Mouse (Mus musculus): ENCODE measurements at regions not wholly inside any gene's neighbourhood (a gene's known extent, or its start where the extent isn't known, plus 50 kb on each side); places are given as distances from the start of the nearest gene placed in this dataset.
A peak's percentile ranks its signal among the peaks of the same experiment; 100 is the strongest.

DNA sequence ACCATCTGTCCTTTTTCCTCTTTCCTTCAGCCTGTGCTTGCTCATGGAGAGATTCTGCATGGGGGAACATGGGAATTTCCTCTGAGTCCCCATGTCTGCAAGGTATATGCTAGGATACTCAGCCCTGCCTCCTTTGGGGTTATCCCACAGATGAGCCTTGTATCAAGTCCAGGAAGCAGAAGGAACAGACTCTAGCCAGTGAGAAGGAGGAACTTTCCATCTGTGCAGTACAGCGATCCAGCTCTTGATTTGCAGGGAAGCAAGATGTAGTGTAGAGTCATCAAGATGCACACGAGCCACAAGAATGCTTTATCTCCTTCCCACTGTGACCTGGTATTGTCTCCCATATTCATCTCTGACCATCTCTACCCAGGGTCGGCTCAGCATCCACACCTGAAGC is 84.5 kb downstream of the Gadd45g start:
- no peak for DNase-seq

DNA sequence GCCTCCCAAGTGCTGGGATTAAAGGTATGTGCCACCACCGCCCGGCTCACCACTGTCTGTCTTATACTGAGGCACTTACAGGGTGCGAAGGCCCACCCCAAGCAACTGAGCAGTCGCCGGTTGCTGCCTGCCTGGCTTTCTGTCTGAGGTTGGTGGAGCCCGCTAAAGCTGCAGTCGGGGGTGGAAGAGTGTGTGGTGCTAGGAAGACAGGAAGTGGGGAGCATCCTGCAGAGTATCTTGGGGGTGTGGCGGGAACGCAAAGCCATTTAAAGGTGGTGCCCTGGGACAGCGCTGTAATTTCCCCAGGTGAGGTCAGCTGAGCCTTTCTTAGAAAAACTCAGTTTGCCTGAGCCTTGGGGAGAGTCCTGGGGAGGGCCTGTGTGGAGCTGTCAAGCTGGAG is 89.3 kb downstream of the Gadd45g start:
- DNase-seq = no peak

DNA sequence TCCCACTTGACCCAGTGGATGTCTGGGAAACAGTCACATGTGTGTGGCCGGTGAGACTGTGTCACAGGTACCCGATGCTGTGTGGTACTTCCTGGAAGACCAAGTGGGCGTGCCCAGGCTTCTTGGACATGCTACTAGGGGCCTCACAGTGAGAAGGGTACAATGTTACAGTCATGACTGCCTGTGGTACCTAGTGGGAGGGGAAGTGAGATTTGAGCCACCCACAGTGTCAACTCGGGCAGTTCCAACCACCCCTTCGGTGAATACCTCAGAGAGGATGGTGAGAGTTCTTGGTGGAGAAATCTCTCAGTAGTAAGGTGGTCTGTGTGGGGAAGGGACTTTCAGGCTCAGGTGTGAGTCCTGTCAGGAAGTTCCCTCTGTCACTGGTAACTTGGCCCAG is 90.0 kb downstream of the Gadd45g start:
- no peak for DNase-seq

DNA sequence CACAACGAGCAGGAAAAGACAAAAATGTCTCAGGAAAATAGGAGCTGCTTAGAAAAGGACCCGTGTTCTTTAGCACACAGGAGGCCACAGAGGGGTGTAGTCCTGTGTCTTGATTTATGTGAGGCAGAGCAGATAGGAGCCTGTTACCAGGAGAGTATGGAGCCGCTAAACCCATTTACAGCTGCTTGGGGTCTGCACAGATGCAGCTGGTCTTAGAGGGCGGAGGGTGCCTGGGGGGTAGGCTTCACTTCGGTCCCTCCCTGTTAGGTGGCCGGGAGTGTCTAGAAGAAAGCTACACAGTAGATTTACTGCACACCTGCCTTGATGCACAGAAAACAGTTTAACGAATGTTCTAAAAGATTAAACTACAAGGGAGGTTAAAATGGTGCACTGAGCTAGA is 91.4 kb downstream of the Gadd45g start:
- DNase-seq = no peak

DNA sequence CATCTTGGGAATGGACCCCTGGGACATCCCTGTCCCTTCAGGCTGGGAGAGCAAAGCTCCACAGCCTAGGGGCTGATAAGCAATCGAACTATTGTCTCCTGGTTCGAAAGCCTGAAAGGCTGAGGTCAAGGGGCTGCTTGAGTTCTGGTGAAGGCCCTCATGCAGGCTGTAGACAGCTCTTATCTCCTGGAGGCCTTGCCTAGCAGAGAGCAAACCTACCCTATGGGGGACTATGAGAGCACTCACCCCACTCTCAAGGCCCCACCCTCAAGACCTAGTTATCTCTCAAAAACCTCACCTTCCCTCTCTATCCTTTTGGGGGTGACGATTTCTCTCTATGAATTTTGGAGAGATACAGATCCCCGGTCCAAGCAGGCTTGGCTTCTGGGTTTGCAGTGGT is 92.8 kb downstream of the Gadd45g start:
- DNase-seq = no peak

DNA sequence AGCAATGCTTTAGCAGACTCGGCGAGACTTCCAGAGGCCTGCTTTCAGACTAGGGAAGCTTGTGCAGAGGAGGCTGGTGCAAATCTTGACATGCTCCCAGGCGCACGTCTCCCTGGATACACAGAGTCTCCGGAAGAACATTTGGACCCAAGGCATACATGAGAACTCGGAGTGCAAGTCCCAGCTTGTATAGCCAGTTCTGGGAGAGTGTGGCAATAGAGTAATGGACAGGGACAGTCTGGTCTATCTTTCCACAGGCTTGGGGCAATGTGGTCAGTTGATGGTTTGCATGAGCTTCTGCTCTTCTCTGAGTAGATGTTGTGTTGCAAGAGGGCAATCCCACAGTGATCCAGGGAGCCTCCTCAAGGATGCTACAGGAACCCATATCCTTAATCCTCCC is 93.2 kb downstream of the Gadd45g start:
- DNase-seq = no peak

DNA sequence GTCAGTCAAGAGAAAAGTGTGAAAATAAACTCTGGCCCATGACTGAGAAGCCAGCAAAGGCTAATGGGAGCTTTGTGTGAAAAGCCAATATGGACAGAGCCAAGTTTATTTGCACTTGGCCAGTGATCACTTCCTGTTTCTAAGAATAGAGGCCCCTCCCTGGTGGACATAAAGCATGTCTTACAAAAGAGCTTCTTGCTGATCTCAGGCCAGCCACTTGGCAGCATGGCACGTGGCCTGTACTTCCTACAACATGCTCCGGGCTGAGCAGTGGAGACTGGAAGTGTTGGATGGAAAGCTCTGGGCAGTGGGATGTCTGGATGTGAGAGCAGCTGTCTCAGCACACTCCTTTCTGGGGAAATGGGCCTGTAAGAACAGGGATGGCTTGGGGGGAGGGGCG is 99.7 kb downstream of the Gadd45g start:
- DNase-seq = no peak

DNA sequence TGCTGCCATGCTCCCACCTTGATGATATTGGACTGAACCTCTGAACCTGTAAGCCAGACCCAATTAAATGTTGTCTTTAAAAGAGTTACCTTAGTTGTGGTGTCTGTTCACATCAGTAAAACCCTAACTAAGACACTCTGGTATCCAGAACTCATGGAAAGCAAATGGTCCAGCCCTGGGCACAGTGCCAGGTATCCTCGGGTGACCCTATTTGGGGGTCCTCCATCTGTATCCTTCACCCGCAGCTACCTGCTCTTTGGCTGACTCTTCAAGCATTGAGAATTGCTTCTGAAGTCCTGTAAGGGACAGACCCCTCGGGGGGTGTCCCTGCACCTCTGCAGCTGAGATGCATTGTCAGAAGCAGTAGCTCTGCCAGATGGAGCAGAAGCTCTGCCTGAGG is 102.4 kb downstream of the Gadd45g start:
- peak; percentile 59 for DNase-seq

DNA sequence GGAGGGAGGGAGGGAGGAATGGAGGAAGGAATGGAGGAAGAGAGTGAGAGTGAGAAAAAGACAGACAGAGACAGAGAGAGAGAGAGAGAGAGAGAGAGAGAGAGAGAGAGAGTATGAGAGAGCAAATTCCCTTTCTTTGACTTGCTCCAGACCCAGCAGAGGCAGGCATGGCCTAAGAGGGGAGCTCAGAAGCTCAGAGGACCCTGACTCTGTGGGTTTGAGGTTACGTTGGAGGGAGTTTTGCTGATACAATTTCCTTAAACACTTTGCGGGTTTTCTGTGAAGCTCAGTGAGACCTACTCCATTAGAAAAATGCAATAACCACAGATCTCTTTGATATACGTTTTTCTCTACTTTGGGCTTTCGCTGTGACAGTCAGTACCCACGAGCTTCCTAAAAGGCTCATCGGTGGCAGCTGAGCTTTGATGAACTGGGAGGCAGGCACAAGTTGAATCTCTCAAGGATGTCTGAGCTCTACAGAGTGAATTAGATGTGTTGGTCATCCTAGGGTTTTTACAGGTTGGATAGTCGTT is 105.1 kb downstream of the Gadd45g start:
- no peak for DNase-seq

DNA sequence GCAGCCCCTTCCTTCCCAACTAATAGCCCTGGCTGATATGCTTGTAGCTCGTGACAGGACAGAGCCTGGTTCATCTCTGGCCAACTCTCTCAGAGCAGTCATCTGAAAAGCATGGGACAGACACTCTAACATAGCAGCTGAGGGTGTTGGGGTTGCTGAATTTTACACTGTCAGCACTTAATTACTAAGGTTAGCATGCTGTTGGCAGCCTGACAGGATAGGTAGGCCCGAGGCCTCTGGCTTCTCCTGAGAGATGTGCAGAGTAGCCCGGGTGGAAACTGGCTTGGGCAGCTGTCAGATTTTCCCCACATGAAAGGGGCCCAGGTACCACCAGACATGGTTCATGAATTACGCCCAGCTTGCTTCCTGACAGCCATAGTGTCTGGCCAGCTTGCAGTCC is 106.6 kb downstream of the Gadd45g start:
- no peak for DNase-seq

DNA sequence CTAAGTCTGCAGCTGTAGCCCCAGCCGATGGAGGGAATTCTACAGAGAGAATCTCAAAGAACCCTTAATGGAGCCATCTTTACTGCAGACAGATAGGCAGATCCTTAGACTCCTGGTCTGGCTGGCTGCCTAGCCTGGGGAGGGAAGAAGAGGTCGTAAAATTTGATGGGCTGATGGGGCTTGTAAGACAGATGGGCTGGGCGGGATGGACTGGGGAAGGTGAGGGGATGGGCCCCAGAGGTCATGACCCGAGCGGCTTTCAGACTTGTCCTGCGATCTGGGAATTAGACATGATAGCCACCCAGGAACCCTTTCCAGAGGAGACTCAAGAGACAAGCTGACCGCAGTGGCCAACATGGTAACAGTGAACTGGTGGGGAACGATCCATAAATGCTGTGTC is 107.1 kb downstream of the Gadd45g start:
- no peak for DNase-seq

DNA sequence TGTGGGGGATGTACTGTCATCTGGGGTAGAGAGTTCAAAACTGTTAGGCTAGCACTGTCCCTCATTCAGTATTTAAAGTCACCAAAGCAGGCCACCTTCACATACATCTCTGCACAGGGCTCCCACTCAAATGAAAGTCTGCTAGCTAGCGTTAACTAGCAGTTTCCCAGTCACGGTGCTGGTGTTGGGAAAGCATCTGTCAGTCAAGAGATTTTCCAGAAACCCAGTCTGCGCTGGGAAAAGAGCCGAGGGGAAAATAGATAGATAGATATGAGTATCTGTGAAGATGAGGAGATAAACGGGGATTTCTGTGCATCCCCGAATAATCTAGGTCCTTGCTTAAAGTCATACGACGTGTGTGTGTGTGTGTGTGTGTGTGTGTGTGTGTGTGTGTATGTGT is 110.6 kb downstream of the Gadd45g start:
- no peak for DNase-seq

DNA sequence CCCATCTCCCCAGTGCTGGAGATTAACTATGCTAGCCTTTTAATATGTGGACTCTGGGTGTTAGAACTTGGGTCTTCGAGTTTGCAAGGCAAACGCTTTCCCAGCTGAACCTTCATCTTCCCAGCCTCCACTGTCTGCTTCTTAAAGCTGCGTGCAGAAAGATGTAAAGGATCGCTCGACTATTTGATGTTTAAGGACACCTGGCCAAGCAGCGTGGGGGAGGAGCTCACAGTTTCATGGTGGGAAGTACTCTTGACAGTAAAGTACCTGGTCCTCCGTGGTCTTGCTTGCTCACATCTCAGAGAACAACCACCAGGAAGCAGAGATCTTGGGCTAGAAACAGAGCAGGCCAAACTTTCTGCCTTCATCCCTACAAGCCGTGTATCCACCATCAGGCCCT is 113.1 kb downstream of the Gadd45g start:
- DNase-seq = no peak

DNA sequence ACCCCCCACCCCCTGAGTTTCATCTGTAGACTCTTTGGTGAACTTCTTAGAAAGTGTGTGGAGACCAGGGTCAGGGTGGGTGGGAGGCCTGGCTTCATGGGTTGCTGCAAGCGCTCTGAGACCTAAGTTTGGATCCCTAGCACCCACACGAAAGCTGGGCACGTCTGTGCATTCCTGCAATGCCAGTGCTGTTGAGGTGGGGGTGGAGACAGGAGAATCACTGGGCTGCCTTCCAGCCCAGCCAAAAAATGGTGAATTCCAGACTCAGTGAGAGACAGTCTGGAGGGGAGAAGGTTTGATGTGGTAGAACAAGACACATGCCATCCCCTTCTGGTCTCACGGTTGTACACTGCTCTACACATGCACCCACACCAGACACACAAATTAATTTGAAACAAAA is 113.8 kb downstream of the Gadd45g start:
- DNase-seq = no peak

DNA sequence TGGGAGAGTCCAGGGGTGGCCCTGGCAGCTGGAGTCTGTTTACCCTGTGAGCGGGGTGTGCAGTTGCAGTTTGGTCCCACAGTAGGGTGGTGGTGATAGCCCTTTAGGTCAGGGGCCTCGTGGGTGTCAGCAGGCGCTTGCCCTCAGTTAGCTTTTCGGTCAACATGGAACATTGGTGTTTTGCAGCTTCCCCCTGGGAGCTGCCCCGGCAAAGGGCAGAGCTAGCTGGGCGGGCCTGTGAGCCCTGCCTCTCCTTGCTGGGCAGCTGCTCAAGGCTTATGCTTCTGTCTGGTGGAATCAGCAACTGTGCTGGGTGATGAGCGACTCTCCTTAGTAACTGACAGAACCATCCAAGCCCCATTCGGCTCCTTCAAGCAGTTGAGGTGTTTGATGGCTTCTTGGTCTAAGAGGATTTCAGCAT is 115.7 kb downstream of the Gadd45g start:
- peak; percentile 58 for DNase-seq

DNA sequence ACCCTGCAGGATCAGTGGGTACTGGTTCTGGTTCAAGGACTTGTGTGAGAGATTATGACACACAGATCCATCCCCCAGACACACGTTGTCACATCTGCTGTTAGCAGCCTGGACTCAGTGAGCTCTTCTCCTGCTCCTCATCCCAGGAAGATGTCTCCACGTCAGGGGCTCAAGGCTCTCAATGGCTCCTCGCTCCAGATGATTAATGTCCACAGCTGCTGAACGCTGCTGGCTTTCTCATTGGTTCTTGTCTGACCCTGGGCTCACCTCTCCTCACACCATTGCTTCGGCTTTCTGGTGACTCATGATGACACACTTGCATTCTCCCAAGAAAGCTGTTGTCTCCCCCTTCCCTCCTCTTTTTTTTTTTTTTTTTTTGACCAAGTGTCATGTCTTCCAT is 116.2 kb downstream of the Gadd45g start:
- DNase-seq = peak; percentile 43

DNA sequence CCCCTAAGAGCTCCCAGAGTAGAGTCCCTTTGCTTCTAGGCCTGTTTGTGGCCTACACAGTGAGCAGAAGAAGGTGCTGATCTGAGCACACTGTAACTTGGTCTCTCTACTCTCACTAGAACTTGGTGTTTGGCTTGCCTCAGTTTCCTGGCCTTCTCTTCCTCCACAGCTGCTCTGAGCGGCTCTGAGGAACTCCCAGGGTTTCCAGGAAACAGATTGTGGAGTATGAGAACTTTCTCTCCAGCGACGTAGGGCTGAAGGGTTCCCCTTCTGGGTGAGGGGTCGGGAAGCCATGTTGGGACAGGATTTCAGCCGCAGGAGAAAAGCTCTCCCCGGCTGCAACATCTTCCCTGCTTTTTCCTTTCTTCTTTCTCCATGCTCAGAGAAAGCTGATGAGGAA is 117.5 kb downstream of the Gadd45g start:
- DNase-seq = no peak

DNA sequence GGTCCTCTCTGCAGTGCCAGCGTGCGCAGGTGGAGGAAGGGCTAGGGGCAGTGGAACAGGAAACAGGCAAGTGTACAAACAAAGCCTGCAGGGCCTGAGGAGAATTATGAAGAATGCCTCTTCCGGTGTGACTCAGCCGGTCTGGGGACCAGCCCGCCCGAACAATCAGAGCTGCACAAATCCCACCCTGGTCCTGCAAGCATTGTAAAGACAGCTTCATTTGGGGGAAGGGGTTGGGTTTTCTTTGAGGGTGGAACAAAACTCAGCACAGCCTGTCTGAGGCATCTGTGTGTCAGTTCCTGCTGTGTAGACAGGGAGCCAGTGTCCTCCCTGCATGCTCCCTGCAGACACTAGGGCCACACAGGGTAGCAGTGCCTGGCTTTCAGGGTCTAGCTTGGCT is 117.9 kb downstream of the Gadd45g start:
- no peak for DNase-seq

DNA sequence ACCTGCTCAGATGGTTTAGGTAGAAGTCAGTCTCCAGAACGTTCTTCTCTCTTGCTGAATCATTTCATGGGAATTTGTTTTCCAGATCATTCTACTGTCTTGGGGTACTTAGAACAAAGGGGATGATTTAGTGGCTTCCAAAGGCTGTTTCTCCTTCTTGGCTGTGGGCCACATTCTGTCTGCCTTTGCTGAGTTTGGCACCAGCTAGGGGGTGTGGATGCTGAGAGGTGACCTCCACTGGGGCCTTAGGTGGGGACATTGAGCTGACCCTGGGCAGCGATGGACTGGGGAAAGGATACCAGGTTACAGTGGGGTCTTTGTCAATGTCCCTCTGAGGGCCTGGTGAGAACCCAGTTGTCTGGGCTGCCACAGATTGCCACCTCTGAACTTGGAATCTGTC is 118.4 kb downstream of the Gadd45g start:
- no peak for DNase-seq

DNA sequence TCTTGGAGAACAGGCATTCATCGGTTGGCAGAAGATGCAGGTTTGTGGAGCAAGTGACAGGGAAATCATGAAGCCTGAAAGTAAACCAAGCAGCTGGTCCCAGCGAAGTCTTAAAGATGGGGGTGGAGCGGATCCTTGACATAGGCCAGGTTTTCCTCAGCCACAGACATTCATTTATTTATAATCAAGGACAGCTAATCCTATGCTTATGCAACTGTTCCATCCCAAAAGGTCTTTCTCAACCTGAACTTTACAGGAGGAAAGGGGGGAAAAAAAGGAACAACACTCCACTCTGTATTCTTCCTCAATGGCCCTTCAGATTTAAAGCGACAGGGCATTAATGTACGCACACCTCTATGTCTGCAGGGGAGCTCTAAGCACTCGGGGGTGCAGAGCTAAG is 121.6 kb downstream of the Gadd45g start:
- no peak for DNase-seq

DNA sequence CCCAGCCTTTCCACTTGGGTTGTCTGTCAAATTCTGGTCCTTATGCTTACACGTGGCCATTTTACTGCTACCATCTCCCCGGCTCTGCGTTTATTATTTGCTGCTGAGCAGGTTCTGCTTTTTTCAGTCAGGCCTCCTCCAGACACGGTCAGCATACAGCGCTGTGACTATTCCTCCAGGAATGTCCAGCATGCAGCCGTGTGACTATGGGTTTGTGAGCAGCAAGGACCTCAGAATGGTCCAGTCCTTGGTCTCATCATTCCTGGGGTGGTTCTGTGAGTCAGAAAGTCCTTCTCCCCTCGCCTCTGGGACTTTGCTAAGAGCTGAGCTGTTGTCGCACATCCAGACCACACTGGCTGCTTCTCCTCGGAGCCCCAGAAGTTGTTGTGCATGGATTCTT is 122.3 kb downstream of the Gadd45g start:
- no peak for DNase-seq

DNA sequence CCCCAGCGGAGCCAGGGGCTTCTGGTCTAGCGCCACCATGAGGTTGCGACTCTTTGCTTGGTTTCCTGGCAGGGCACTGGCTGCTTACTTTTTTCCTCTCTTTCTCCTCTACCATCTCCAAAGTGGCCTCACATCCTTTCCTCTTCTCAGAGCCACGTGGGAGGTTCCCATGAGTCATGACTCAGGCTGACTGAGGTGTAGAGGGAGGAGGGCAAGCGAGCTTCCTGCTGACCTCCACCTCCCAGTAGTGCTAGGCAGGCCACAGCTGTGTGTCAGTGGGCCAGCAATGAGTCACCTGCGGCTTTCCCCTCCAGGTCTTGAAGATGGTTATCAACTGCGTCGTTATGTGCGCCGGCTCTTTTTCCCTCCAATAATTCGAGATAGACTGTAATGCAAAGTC is 123.6 kb downstream of the Gadd45g start:
- DNase-seq = no peak

DNA sequence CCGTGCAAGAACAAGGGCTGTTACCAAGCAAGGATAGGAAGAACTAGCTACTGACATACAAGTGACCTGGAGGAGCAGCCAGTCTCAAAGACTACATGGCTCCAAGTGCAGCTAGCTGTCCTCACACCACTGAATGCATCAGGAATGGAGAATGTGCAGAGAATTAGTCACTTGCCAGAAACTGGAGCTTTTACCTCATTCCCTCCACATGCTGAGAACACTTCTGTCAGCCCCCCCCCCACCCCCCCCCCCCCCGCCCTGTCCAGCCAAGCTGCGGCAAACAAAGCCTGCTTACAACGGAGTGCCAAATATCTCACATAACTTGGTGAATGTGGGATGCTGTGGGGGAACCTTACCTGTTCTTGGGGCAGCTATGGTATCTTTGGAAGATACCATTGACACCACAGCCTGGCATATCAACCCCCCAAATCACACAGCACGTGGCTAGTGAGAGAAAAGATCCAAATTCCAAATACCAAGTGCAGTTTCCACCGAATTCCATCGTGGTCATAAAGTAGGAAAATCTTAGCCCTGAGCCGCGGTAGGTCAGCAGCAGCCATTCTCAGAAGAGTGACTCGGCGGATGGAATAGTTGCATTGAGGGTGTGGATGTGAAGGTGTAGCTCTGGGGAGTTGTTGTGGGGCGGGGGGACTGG is 126.3 kb downstream of the Gadd45g start:
- DNase-seq = no peak

DNA sequence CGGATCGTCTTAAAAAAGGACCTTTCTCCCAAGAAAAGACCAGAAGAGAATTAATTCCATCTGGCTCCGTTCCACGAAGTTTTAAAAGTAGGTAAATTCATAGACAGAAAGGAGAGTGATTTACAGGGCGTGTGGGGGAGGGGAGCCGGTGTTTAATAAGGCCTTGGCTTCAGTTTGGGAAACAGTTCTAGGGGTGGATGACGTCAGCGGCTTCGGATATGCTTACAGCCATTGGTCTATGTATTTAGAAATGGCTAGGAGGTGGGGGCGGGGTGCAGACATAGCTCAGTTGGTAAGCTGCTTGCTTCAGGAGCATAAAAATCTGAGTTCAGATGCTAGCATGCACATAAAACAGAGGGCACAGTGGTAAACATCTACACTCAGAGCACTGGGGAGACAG is 127.0 kb downstream of the Gadd45g start:
- no peak for DNase-seq

DNA sequence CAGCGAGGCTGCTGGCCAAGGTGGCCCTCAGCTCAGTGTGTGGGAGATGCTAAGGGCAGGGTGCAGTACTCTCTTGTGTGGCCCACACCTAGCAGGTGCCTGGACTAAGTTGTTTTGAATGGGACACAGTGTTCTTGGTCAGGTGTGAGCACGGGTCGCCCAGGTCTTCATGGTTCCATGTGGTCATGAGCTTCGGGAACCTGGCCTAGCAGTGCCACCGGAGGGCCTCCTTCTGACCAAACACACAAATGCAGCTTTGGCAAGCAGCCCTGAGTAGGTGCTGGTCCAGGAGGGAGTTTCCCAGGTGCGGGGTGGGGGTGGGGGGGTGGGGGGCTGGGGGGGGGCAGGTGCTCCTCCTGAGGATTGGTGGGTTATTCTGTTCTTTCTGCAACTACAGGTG is 127.6 kb downstream of the Gadd45g start:
- no peak for DNase-seq

DNA sequence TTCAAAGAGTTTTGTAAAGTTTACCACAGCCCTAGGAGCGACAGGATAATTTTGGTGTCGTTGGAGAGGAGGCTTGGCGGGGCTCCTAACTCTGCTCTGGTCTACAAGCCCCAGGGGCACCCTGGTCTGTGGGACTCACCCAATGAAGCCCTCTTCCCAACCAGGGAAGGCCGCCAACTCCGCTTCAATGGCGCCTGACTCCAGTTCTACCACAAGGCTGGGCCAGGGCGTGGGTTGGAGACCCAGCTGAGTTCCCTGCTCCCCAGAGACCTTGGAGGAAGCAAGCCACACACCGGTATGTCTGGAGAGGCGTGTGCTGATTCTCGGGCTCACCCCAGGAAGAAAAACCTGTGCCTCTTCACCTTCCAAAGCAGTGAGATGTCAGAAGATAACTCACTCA is 128.9 kb downstream of the Gadd45g start:
- DNase-seq = no peak

Data from retina, postnatal 1 day (tissue).